Mouse (Mus musculus): ENCODE results near the gene Acadvl. TPM values are rescaled to one million over a fixed set of nuclear protein-coding genes. Genes with fewer than 3 reads are reported as not detected.

Gene Acadvl
- polyA plus RNA-seq, 1 experiment from 2014 or later = 58.4 TPM

- ATAC-seq (ENCODE audit: low FRiP score, low TSS enrichment) = no peak
- H3K9me3 ChIP-seq (ENCODE audit: control insufficient read depth, low read length) = no peaks in the 10 kb centered on the region
- no peaks in the 10 kb centered on the region for H3K27me3 ChIP-seq (ENCODE audit: control insufficient read depth, insufficient read depth, low read length)
- no peak overlapping the region for H3K27ac ChIP-seq (ENCODE audit: low read depth, low read length)
- peak overlapping the region; percentile 86; the same call in 1 of the 2 replicates for H3K9ac ChIP-seq (ENCODE audit: low read depth, low read length)
- peaks cover 50% of the 10 kb centered on the region for H3K36me3 ChIP-seq (ENCODE audit: control insufficient read depth, insufficient read depth, low read length)
- peak overlapping the region; percentile 88 for H3K4me3 ChIP-seq (ENCODE audit: low read length)
- peaks cover 31% of the 10 kb centered on the region for H3K4me1 ChIP-seq (ENCODE audit: control insufficient read depth, insufficient read depth, low read length)
- peak overlapping the region; percentile 85 for H3K4me2 ChIP-seq (replicated peaks; ENCODE audit: low read depth, low read length)
Observed at GRCm38 (mm10) chr11:70001865-70002264, 13.3 kb downstream of the Acadvl start.

GRCm38 (mm10) chr11:70001159-70001558 lies 14.1 kb downstream of the Acadvl start:
- no peak for ATAC-seq (ENCODE audit: low FRiP score, low TSS enrichment)
- peak overlapping the region; percentile 88 for H3K4me3 ChIP-seq (ENCODE audit: low read length)
- WGBS = 13% methylated on average over 8 of the region's 8 CpGs
- H3K36me3 ChIP-seq (ENCODE audit: control insufficient read depth, insufficient read depth, low read length) = peaks cover 43% of the 10 kb centered on the region
- H3K27ac ChIP-seq (ENCODE audit: low read depth, low read length) = peak overlapping the region; percentile 96
- peak overlapping the region; percentile 86 for H3K9ac ChIP-seq (ENCODE audit: low read depth, low read length)
- peaks cover 31% of the 10 kb centered on the region for H3K4me1 ChIP-seq (ENCODE audit: control insufficient read depth, insufficient read depth, low read length)
- no peaks in the 10 kb centered on the region for H3K27me3 ChIP-seq (ENCODE audit: control insufficient read depth, insufficient read depth, low read length)
- peak overlapping the region; percentile 85 for H3K4me2 ChIP-seq (replicated peaks; ENCODE audit: low read depth, low read length)
- no peaks in the 10 kb centered on the region for H3K9me3 ChIP-seq (ENCODE audit: control insufficient read depth, low read length)

- no peaks in the 10 kb centered on the region for H3K9me3 ChIP-seq (ENCODE audit: control insufficient read depth, low read length)
- peaks cover 36% of the 10 kb centered on the region for H3K36me3 ChIP-seq (ENCODE audit: control insufficient read depth, insufficient read depth, low read length)
- peak within 1 kb of the TSS; percentile 96 for H3K27ac ChIP-seq (ENCODE audit: low read depth, low read length)
- WGBS = under 1% methylated on average over 48 of the region's 48 CpGs
- H3K4me1 ChIP-seq (ENCODE audit: control insufficient read depth, insufficient read depth, low read length) = peaks cover 31% of the 10 kb centered on the region
- no peaks in the 10 kb centered on the region for H3K27me3 ChIP-seq (ENCODE audit: control insufficient read depth, insufficient read depth, low read length)
- H3K9ac ChIP-seq (ENCODE audit: low read depth, low read length) = peak within 1 kb of the TSS; percentile 86
- ATAC-seq (ENCODE audit: low FRiP score, low TSS enrichment) = peak; percentile 53
- H3K4me3 ChIP-seq (ENCODE audit: low read length) = peak within 1 kb of the TSS; percentile 88
- H3K4me2 ChIP-seq (replicated peaks; ENCODE audit: low read depth, low read length) = peak within 1 kb of the TSS; percentile 85
Observed at GRCm38 (mm10) chr11:70000396-70000898, 14.8 kb downstream of the Acadvl start, which contains the start of gene Dvl2. TSS of gene Dvl2 (plus strand) at chr11:70000595.

- H3K4me3 ChIP-seq (ENCODE audit: low read length) = no peak overlapping the region
- peaks cover 30% of the 10 kb centered on the region for H3K36me3 ChIP-seq (ENCODE audit: control insufficient read depth, insufficient read depth, low read length)
- H3K4me2 ChIP-seq (replicated peaks; ENCODE audit: low read depth, low read length) = no peak overlapping the region
- 62% methylated on average over 8 of the region's 8 CpGs for WGBS
- H3K9me3 ChIP-seq (ENCODE audit: control insufficient read depth, low read length) = no peaks in the 10 kb centered on the region
- H3K9ac ChIP-seq (ENCODE audit: low read depth, low read length) = no peak overlapping the region
- no peak for ATAC-seq (ENCODE audit: low FRiP score, low TSS enrichment)
- H3K27me3 ChIP-seq (ENCODE audit: control insufficient read depth, insufficient read depth, low read length) = no peaks in the 10 kb centered on the region
- H3K4me1 ChIP-seq (ENCODE audit: control insufficient read depth, insufficient read depth, low read length) = peaks cover 31% of the 10 kb centered on the region
- H3K27ac ChIP-seq (ENCODE audit: low read depth, low read length) = peak overlapping the region; percentile 13; the same call in 1 of the 2 replicates
Observed at GRCm38 (mm10) chr11:69999666-70000065, 15.5 kb downstream of the Acadvl start.

GRCm38 (mm10) chr11:69998567-69999491 lies 16.4 kb downstream of the Acadvl start:
- Histone ChIP-seq H3K4me1 (ENCODE audit: control insufficient read depth, insufficient read depth, low read length) (peaks cover 31% of the 10 kb centered on the region), H3K4me3 (ENCODE audit: low read length) (no peak overlapping the region; the same call in 1 of the 2 replicates)
- WGBS = 92% methylated on average over 27 of the region's 27 CpGs

GRCm38 (mm10) chr11:69997070-69997509 lies 18.1 kb downstream of the Acadvl start:
- Histone ChIP-seq H3K4me3 (ENCODE audit: low read length) (peak overlapping the region; percentile 99), H3K9me3 (ENCODE audit: control insufficient read depth, low read length) (no peaks in the 10 kb centered on the region), H3K27ac (ENCODE audit: low read depth, low read length) (peak overlapping the region; percentile 98), H3K4me2 (replicated peaks; ENCODE audit: low read depth, low read length) (peak overlapping the region; percentile 49), H3K9ac (ENCODE audit: low read depth, low read length) (peak overlapping the region; percentile 98), H3K27me3 (ENCODE audit: control insufficient read depth, insufficient read depth, low read length) (no peaks in the 10 kb centered on the region), H3K36me3 (ENCODE audit: control insufficient read depth, insufficient read depth, low read length) (peaks cover 48% of the 10 kb centered on the region), H3K4me1 (ENCODE audit: control insufficient read depth, insufficient read depth, low read length) (peaks cover 27% of the 10 kb centered on the region)
- WGBS = 2% methylated on average over 28 of the region's 44 CpGs
- peak; percentile 75 for ATAC-seq (ENCODE audit: low FRiP score, low TSS enrichment)

More at GRCm38 (mm10) chr11:69998567-69999491, 16.4 kb downstream of the Acadvl start:
- H3K36me3 ChIP-seq (ENCODE audit: control insufficient read depth, insufficient read depth, low read length) = peaks cover 37% of the 10 kb centered on the region
- H3K27me3 ChIP-seq (ENCODE audit: control insufficient read depth, insufficient read depth, low read length) = no peaks in the 10 kb centered on the region
- H3K27ac ChIP-seq (ENCODE audit: low read depth, low read length) = no peak overlapping the region
- H3K9me3 ChIP-seq (ENCODE audit: control insufficient read depth, low read length) = no peaks in the 10 kb centered on the region
- no peak overlapping the region for H3K4me2 ChIP-seq (replicated peaks; ENCODE audit: low read depth, low read length)
- H3K9ac ChIP-seq (ENCODE audit: low read depth, low read length) = no peak overlapping the region
- no peak for ATAC-seq (ENCODE audit: low FRiP score, low TSS enrichment)

GRCm38 (mm10) chr11:69996161-69997061 lies 18.8 kb downstream of the Acadvl start:
- 1% methylated on average over 60 of the region's 66 CpGs for WGBS
- H3K36me3 ChIP-seq (ENCODE audit: control insufficient read depth, insufficient read depth, low read length) = peaks cover 48% of the 10 kb centered on the region

GRCm38 (mm10) chr11:69995391-69995960 lies 19.7 kb downstream of the Acadvl start, which contains the start of gene Phf23:
TSS of gene Phf23 (plus strand) at chr11:69995777.
- peak within 1 kb of the TSS; percentile 98 for H3K9ac ChIP-seq (ENCODE audit: low read depth, low read length)
- peak; percentile 82 for ATAC-seq (ENCODE audit: low FRiP score, low TSS enrichment)
- WGBS = under 1% methylated on average over 36 of the region's 36 CpGs

More at GRCm38 (mm10) chr11:69996161-69997061, 18.8 kb downstream of the Acadvl start:
- peak; percentile 0; the same call in 1 of the 2 replicates for ATAC-seq (ENCODE audit: low FRiP score, low TSS enrichment)
- peaks cover 20% of the 10 kb centered on the region for H3K4me1 ChIP-seq (ENCODE audit: control insufficient read depth, insufficient read depth, low read length)
- peak overlapping the region; percentile 98 for H3K27ac ChIP-seq (ENCODE audit: low read depth, low read length)
- peak overlapping the region; percentile 99 for H3K4me3 ChIP-seq (ENCODE audit: low read length)
- no peaks in the 10 kb centered on the region for H3K27me3 ChIP-seq (ENCODE audit: control insufficient read depth, insufficient read depth, low read length)
- peak overlapping the region; percentile 98 for H3K9ac ChIP-seq (ENCODE audit: low read depth, low read length)
- H3K4me2 ChIP-seq (replicated peaks; ENCODE audit: low read depth, low read length) = peak overlapping the region; percentile 49
- no peaks in the 10 kb centered on the region for H3K9me3 ChIP-seq (ENCODE audit: control insufficient read depth, low read length)

More at GRCm38 (mm10) chr11:69995391-69995960, 19.7 kb downstream of the Acadvl start, which contains the start of gene Phf23:
- Histone ChIP-seq H3K4me1 (ENCODE audit: control insufficient read depth, insufficient read depth, low read length) (peaks cover 17% of the 10 kb centered on the region), H3K27me3 (ENCODE audit: control insufficient read depth, insufficient read depth, low read length) (no peaks in the 10 kb centered on the region), H3K36me3 (ENCODE audit: control insufficient read depth, insufficient read depth, low read length) (peaks cover 48% of the 10 kb centered on the region), H3K27ac (ENCODE audit: low read depth, low read length) (peak within 1 kb of the TSS; percentile 98), H3K4me3 (ENCODE audit: low read length) (peak within 1 kb of the TSS; percentile 99), H3K9me3 (ENCODE audit: control insufficient read depth, low read length) (no peaks in the 10 kb centered on the region), H3K4me2 (replicated peaks; ENCODE audit: low read depth, low read length) (peak within 1 kb of the TSS; percentile 49)
